Mouse (Mus musculus): ENCODE measurements at regions not wholly inside any gene's neighbourhood (a gene's known extent, or its start where the extent isn't known, plus 50 kb on each side); places are given as distances from the start of the nearest gene placed in this dataset.

DNA sequence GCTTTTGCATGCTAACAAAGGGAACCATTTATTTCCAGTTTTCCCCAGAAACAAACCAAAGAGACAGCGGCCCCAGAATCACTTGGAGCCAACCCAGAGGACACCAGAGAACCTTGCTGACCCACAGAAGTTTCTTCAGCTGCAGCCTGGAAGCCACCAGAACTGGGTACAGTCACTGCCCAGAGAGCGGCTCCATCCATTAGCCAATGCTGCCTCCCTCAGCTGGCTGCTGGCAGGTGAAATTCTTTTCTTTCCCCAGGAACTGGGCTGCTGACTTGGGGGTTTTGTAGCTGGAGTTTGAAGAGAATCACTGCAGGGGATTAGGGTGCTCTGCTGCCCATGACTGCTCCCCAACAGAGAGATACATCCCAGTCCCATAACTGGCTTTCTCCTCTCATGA is 140.6 kb upstream of the Dynlrb2 start:
- Histone ChIP-seq H3K27ac (ENCODE audit: control insufficient read depth, insufficient read depth, low read depth, low read length) (no peak overlapping the region), H3K4me1 (ENCODE audit: control insufficient read depth, insufficient read depth, low read length) (0 out of 2 replicates have a peak, but pooled peaks cover 2% of the 10 kb centered on the region), H3K4me3 (ENCODE audit: control insufficient read depth, low read depth, low read length) (no peak overlapping the region), H3K36me3 (ENCODE audit: control insufficient read depth, insufficient read depth, low read length) (no peaks in the 10 kb centered on the region), H3K27me3 (ENCODE audit: control insufficient read depth, insufficient read depth, low read length) (no peaks in the 10 kb centered on the region)
- no peak for TF ChIP-seq POLR2A (IDR thresholded peaks at IDR 0.05; ENCODE audit: control insufficient read depth, low read depth, low read length)

DNA sequence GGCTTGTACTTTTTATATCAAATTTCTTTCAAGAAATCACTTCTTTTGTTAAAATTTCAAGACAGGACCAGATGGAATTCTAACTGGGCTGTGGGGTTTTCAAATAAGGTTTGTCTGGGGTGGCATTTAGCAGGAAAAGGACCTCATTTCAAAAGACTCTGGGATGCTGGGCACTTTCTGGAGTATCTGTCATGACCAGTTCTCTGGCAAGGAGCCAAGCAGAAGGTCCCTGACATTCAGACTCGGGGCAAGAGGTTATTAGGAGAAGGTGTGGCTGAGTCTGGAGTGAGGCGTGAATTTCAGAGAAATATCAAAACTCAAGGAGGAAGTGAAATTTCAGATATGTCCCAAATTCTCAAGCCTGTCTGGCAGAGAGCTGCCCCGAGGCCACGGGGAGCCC is 142.4 kb upstream of the Dynlrb2 start:
- H3K4me1 ChIP-seq (ENCODE audit: control insufficient read depth, insufficient read depth, low read length) = no peaks in the 10 kb centered on the region
- H3K4me3 ChIP-seq (ENCODE audit: control insufficient read depth, low read depth, low read length) = no peak overlapping the region
- no peaks in the 10 kb centered on the region for H3K36me3 ChIP-seq (ENCODE audit: control insufficient read depth, insufficient read depth, low read length)
- no peaks in the 10 kb centered on the region for H3K27me3 ChIP-seq (ENCODE audit: control insufficient read depth, insufficient read depth, low read length)
- TF ChIP-seq CTCF (IDR thresholded peaks at IDR 0.05; ENCODE audit: control insufficient read depth, insufficient read depth, insufficient replicate concordance, low read depth, low read length) (no peak), POLR2A (IDR thresholded peaks at IDR 0.05; ENCODE audit: control insufficient read depth, low read depth, low read length) (no peak)
- no peak overlapping the region for H3K27ac ChIP-seq (ENCODE audit: control insufficient read depth, insufficient read depth, low read depth, low read length)

DNA sequence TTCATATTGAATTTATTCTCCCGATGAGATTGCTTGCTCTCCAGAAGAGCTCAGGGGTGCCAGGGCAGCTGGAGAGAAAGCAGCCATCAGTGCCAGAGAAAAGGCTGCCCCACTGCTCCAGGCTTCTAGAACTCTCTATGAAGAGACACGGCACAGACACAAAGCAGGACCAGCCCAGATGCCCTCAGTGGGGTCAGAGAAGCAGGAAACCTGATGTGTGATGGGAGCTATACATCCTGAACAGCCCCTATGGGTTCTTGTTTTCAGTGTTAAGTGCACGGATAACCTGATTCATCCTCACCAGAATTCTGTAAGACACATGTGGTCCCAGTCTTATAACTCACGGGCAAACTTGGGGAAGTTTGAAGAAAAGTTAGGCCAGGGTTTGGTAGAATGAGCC is 145.0 kb upstream of the Dynlrb2 start:
- Histone ChIP-seq H3K4me1 (ENCODE audit: control insufficient read depth, insufficient read depth, low read length) (peaks cover 6% of the 10 kb centered on the region), H3K4me3 (ENCODE audit: control insufficient read depth, low read depth, low read length) (no peak overlapping the region), H3K36me3 (ENCODE audit: control insufficient read depth, insufficient read depth, low read length) (no peaks in the 10 kb centered on the region), H3K27ac (ENCODE audit: control insufficient read depth, insufficient read depth, low read depth, low read length) (no peak overlapping the region), H3K27me3 (ENCODE audit: control insufficient read depth, insufficient read depth, low read length) (no peaks in the 10 kb centered on the region)
- TF ChIP-seq CTCF (IDR thresholded peaks at IDR 0.05; ENCODE audit: control insufficient read depth, insufficient read depth, insufficient replicate concordance, low read depth, low read length) (no peak), POLR2A (IDR thresholded peaks at IDR 0.05; ENCODE audit: control insufficient read depth, low read depth, low read length) (no peak)

DNA sequence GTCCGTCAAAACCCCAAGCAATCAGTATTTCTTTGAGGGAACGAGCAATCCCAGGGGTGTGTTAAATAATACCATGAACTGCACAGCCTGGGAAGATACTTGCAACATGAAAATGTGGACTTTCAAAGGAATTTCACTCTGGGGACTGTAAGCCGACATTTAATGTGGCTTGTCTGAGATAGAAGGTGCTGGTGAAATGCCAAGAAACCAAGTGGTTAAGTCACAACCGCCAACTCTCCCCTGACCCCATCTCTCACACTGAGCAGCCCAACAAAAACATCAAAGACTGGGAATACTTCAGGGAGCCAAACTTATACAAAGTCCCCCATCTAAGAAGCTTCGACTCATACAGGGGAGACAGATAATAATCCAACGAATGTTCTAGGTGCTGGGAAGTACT is 150.0 kb upstream of the Dynlrb2 start:
- Histone ChIP-seq H3K27me3 (ENCODE audit: control insufficient read depth, insufficient read depth, low read length) (no peaks in the 10 kb centered on the region), H3K4me1 (ENCODE audit: control insufficient read depth, insufficient read depth, low read length) (peaks cover 6% of the 10 kb centered on the region), H3K36me3 (ENCODE audit: control insufficient read depth, insufficient read depth, low read length) (no peaks in the 10 kb centered on the region), H3K4me3 (ENCODE audit: control insufficient read depth, low read depth, low read length) (no peak overlapping the region), H3K27ac (ENCODE audit: control insufficient read depth, insufficient read depth, low read depth, low read length) (no peak overlapping the region)
- TF ChIP-seq CTCF (IDR thresholded peaks at IDR 0.05; ENCODE audit: control insufficient read depth, insufficient read depth, insufficient replicate concordance, low read depth, low read length) = no peak
- TF ChIP-seq POLR2A (IDR thresholded peaks at IDR 0.05; ENCODE audit: control insufficient read depth, low read depth, low read length) = no peak

DNA sequence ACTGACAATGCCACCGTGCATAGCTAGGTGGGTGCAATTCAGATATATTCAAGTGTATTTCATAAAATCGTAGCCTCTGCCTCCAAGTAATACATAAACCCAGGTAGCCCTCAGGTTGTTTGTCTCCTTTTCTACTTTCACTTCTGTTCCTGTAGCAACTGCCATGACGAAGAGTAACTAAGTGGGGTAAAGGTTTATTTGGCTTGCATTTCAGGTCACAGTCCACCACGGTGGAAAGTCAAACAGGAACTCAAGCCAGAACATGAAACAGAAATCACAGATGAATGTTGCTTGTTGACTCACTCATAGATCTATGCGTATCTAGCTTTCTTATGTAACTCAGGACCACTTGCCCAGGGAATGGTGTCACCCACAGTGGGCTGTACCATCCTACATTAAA is 150.9 kb upstream of the Dynlrb2 start:
- peaks cover 6% of the 10 kb centered on the region for H3K4me1 ChIP-seq (ENCODE audit: control insufficient read depth, insufficient read depth, low read length)
- no peaks in the 10 kb centered on the region for H3K27me3 ChIP-seq (ENCODE audit: control insufficient read depth, insufficient read depth, low read length)
- TF ChIP-seq CTCF (IDR thresholded peaks at IDR 0.05; ENCODE audit: control insufficient read depth, insufficient read depth, insufficient replicate concordance, low read depth, low read length) = no peak
- TF ChIP-seq POLR2A (IDR thresholded peaks at IDR 0.05; ENCODE audit: control insufficient read depth, low read depth, low read length) = no peak
- no peak overlapping the region for H3K27ac ChIP-seq (ENCODE audit: control insufficient read depth, insufficient read depth, low read depth, low read length)
- H3K4me3 ChIP-seq (ENCODE audit: control insufficient read depth, low read depth, low read length) = no peak overlapping the region
- no peaks in the 10 kb centered on the region for H3K36me3 ChIP-seq (ENCODE audit: control insufficient read depth, insufficient read depth, low read length)

DNA sequence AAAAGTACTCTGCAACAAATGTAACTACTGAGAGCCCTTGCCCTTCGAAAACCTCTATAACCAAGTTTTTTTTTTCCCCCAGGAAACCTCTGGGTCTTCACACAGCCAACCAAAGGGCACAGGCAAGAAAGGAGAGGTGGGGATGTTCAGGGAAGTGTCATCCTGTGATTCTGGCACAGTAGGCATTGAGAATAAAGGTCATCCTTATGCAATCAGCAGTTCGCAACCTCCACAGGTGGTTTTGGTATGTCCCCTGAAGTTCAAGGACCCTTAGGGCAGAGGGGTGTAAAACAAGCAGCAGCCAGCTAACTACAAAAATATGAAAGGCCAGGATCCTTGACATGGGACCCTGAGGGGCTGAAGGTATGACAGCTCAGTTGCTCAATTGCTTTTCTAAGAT is 152.1 kb upstream of the Dynlrb2 start:
- TF ChIP-seq POLR2A (IDR thresholded peaks at IDR 0.05; ENCODE audit: control insufficient read depth, low read depth, low read length) (no peak), CTCF (IDR thresholded peaks at IDR 0.05; ENCODE audit: control insufficient read depth, insufficient read depth, insufficient replicate concordance, low read depth, low read length) (no peak)
- H3K36me3 ChIP-seq (ENCODE audit: control insufficient read depth, insufficient read depth, low read length) = no peaks in the 10 kb centered on the region
- H3K27me3 ChIP-seq (ENCODE audit: control insufficient read depth, insufficient read depth, low read length) = no peaks in the 10 kb centered on the region
- H3K27ac ChIP-seq (ENCODE audit: control insufficient read depth, insufficient read depth, low read depth, low read length) = no peak overlapping the region
- H3K4me3 ChIP-seq (ENCODE audit: control insufficient read depth, low read depth, low read length) = no peak overlapping the region
- peaks cover 6% of the 10 kb centered on the region for H3K4me1 ChIP-seq (ENCODE audit: control insufficient read depth, insufficient read depth, low read length)

DNA sequence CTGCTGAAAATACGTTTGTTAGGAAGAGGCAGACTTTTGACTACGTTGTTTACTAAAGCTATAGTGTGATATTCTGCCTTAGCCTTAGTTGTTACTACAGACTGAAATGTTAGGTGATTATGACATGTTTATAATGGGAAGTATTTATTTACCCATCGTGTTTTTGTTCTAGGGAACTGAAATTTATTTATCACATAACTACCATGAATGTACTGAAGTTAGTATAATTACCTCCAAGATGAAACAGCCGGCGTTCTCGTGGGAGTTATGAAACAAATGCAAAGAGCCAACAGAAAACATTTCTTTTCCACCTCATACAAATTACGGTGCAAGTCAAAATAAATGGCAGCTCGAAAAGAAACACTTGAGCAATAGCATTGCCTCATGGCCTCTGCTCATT is 155.8 kb upstream of the Dynlrb2 start:
- no peak overlapping the region for H3K4me3 ChIP-seq (ENCODE audit: control insufficient read depth, low read depth, low read length)
- H3K27me3 ChIP-seq (ENCODE audit: control insufficient read depth, insufficient read depth, low read length) = no peaks in the 10 kb centered on the region
- H3K27ac ChIP-seq (ENCODE audit: control insufficient read depth, insufficient read depth, low read depth, low read length) = no peak overlapping the region
- H3K36me3 ChIP-seq (ENCODE audit: control insufficient read depth, insufficient read depth, low read length) = no peaks in the 10 kb centered on the region
- no peaks in the 10 kb centered on the region for H3K4me1 ChIP-seq (ENCODE audit: control insufficient read depth, insufficient read depth, low read length)
- TF ChIP-seq CTCF (IDR thresholded peaks at IDR 0.05; ENCODE audit: control insufficient read depth, insufficient read depth, insufficient replicate concordance, low read depth, low read length) (no peak), POLR2A (IDR thresholded peaks at IDR 0.05; ENCODE audit: control insufficient read depth, low read depth, low read length) (no peak)

DNA sequence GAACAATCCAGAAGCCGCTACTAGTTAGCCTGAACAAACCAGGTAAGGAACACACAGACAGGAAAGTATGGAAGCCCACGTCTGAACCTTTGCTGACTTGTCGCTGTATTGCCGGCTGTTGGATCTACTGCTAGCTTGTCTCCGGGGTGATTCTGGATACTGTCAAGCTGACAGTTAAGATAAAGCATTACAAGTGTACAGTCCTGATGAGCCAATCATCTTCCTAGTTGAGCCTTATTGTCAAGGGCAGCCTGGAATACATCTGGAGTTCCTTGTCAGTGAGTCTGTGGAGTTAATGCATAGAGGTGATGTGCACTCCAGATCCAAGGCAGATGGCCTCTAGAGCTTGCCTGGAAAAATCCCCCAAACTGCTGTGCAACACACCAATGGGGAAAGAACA is 157.8 kb upstream of the Dynlrb2 start:
- peaks cover 7% of the 10 kb centered on the region for H3K4me1 ChIP-seq (ENCODE audit: control insufficient read depth, insufficient read depth, low read length)
- TF ChIP-seq POLR2A (IDR thresholded peaks at IDR 0.05; ENCODE audit: control insufficient read depth, low read depth, low read length) (no peak), CTCF (IDR thresholded peaks at IDR 0.05; ENCODE audit: control insufficient read depth, insufficient read depth, insufficient replicate concordance, low read depth, low read length) (no peak)
- no peak overlapping the region for H3K27ac ChIP-seq (ENCODE audit: control insufficient read depth, insufficient read depth, low read depth, low read length)
- no peak overlapping the region for H3K4me3 ChIP-seq (ENCODE audit: control insufficient read depth, low read depth, low read length)
- H3K27me3 ChIP-seq (ENCODE audit: control insufficient read depth, insufficient read depth, low read length) = no peaks in the 10 kb centered on the region
- H3K36me3 ChIP-seq (ENCODE audit: control insufficient read depth, insufficient read depth, low read length) = no peaks in the 10 kb centered on the region
